Mouse (Mus musculus): ENCODE measurements around the gene Ednra. TPM values are rescaled to one million over a fixed set of nuclear protein-coding genes. Genes with fewer than 3 reads are reported as not detected.

Ednra gene
- polyA plus RNA-seq, 1 experiment, result 2.3 TPM

DNA sequence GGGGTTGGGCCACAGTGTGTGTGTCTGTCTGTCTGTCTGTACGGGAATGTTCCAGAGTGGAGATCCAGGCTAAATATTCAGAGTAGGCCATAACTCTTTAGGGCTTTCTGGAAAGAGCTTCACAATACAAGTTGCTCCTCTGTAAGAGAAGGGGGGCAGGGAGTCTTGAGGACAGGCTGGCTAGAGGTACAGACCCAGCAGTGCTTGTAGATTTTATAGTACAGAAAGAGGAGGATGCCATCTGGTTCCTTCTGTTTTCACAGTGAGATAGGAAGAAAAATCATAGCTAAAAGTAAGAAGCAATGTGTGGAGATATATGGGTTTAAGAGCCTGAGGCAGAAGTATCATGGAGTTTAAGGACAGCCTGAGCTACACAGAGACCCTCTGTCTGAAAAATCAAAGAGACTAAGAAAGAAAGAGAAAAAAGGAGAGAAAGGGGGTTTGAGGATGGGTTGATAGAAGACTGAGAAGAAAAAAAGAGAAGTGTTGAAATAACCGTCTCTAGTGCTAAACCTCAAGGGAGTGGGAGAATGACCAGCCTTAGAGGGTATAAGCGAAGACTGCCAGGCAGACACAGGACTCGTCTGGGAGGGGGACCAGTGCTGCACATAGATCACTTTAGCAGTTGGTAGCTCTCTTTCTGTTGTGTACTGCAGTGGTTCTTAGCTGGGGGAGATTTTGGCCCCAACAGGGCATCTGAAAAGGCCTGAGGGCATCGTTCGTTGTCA, 16.9 kb upstream of the Ednra start:
- Histone ChIP-seq H3K4me3 (ENCODE audit: control insufficient read depth, low read depth, low read length) (no peak overlapping the region), H3K4me1 (ENCODE audit: control insufficient read depth, insufficient read depth, low read length) (no peaks in the 10 kb centered on the region), H3K36me3 (ENCODE audit: control insufficient read depth, insufficient read depth, low read length) (no peaks in the 10 kb centered on the region), H3K27ac (ENCODE audit: control insufficient read depth, insufficient read depth, low read depth, low read length) (no peak overlapping the region), H3K27me3 (ENCODE audit: control insufficient read depth, insufficient read depth, low read length) (no peaks in the 10 kb centered on the region)
- no peak for TF ChIP-seq POLR2A (IDR thresholded peaks at IDR 0.05; ENCODE audit: control insufficient read depth, low read depth, low read length)
- TF ChIP-seq CTCF (IDR thresholded peaks at IDR 0.05; ENCODE audit: control insufficient read depth, insufficient read depth, insufficient replicate concordance, low read depth, low read length), result no peak

DNA sequence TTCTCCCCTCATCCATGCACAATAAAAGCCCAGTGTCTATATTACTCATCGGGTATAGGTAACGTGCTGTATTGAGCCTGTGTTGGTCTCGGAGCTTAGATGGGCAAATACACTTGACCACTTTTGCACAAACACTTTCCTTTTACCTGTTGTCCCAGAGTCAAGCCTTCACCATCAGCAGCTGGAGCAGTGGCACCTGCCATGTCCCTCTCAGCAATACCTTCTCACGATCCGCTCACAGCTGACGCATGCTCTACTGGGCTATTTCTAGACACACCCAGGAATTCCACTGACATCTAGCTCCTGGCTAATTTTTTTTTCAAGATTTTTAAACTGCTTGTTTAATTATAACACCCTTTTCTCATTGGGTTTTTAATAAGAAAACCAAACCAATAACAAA, 14.2 kb upstream of the Ednra start:
- Histone ChIP-seq H3K27me3 (ENCODE audit: control insufficient read depth, insufficient read depth, low read length) (no peaks in the 10 kb centered on the region), H3K36me3 (ENCODE audit: control insufficient read depth, insufficient read depth, low read length) (no peaks in the 10 kb centered on the region), H3K4me1 (ENCODE audit: control insufficient read depth, insufficient read depth, low read length) (no peaks in the 10 kb centered on the region), H3K4me3 (ENCODE audit: control insufficient read depth, low read depth, low read length) (no peak overlapping the region), H3K27ac (ENCODE audit: control insufficient read depth, insufficient read depth, low read depth, low read length) (no peak overlapping the region)
- TF ChIP-seq POLR2A (IDR thresholded peaks at IDR 0.05; ENCODE audit: control insufficient read depth, low read depth, low read length) (no peak), CTCF (IDR thresholded peaks at IDR 0.05; ENCODE audit: control insufficient read depth, insufficient read depth, insufficient replicate concordance, low read depth, low read length) (no peak)

DNA sequence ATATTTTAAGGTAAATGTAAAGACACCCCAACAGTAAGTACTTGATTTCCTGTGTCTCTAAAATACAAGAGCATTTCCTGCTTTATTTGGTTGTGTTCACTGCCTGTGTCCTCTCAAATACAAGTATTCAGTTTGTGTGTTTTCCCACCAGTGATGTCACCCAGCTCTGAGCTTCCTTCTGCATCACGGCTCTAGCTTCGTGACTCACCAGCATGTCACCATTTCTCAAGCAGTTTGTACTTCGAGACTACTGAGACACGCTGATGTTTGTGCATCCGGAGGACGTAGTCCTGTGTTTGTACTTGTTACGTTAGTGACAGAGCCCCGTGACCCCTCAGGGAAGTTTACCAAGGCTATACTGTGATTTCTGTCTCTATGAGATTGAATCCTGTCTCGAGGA, 13.1 kb upstream of the Ednra start:
- H3K27me3 ChIP-seq (ENCODE audit: control insufficient read depth, insufficient read depth, low read length), result no peaks in the 10 kb centered on the region
- no peak overlapping the region for H3K4me3 ChIP-seq (ENCODE audit: control insufficient read depth, low read depth, low read length)
- TF ChIP-seq CTCF (IDR thresholded peaks at IDR 0.05; ENCODE audit: control insufficient read depth, insufficient read depth, insufficient replicate concordance, low read depth, low read length), result no peak
- no peak for TF ChIP-seq POLR2A (IDR thresholded peaks at IDR 0.05; ENCODE audit: control insufficient read depth, low read depth, low read length)
- H3K36me3 ChIP-seq (ENCODE audit: control insufficient read depth, insufficient read depth, low read length), result no peaks in the 10 kb centered on the region
- H3K27ac ChIP-seq (ENCODE audit: control insufficient read depth, insufficient read depth, low read depth, low read length), result no peak overlapping the region
- no peaks in the 10 kb centered on the region for H3K4me1 ChIP-seq (ENCODE audit: control insufficient read depth, insufficient read depth, low read length)

DNA sequence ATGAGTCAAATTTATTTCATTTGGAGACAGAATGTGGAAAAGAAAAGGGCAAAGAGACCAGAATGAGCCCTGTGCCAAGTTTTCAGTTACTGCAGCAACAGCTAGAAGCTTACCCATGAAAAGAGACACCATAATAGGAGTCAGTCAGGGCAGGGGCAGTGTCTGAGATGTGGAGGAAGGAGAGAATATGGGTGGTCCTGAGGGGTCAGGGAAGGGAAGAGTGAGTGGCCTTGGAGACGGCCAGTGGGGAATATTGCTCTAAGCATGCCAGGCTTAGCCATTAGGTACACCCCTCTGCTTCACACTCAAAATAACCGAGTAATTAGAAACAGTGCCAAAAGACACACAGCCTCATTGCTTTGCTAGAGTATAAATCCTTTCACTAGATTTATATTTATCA, 9.5 kb upstream of the Ednra start:
- Histone ChIP-seq H3K27me3 (ENCODE audit: control insufficient read depth, insufficient read depth, low read length) (no peaks in the 10 kb centered on the region), H3K4me1 (ENCODE audit: control insufficient read depth, insufficient read depth, low read length) (no peaks in the 10 kb centered on the region), H3K27ac (ENCODE audit: control insufficient read depth, insufficient read depth, low read depth, low read length) (no peak overlapping the region), H3K36me3 (ENCODE audit: control insufficient read depth, insufficient read depth, low read length) (no peaks in the 10 kb centered on the region), H3K4me3 (ENCODE audit: control insufficient read depth, low read depth, low read length) (no peak overlapping the region)
- TF ChIP-seq CTCF (IDR thresholded peaks at IDR 0.05; ENCODE audit: control insufficient read depth, insufficient read depth, insufficient replicate concordance, low read depth, low read length) (no peak), POLR2A (IDR thresholded peaks at IDR 0.05; ENCODE audit: control insufficient read depth, low read depth, low read length) (no peak)

DNA sequence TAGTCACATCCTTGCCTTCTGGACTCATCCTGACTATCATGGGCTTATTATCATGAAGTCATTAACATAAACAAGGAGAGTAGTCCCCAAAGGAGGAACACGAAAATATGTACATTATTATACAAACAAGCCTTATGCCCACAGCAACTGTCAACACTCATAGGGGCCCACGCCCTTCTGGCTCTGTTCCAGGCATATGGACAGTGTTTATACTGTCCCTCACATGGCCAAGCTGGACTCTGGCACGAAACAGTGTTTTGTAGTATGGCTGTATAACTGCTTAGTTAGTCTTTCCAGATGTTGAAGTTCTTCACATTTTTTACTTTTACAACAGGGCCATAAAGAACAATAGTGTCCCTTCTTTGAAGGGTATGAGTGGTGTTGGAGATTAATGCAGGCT, 8.7 kb upstream of the Ednra start:
- no peak for TF ChIP-seq POLR2A (IDR thresholded peaks at IDR 0.05; ENCODE audit: control insufficient read depth, low read depth, low read length)
- TF ChIP-seq CTCF (IDR thresholded peaks at IDR 0.05; ENCODE audit: control insufficient read depth, insufficient read depth, insufficient replicate concordance, low read depth, low read length), result no peak
- Histone ChIP-seq H3K4me1 (ENCODE audit: control insufficient read depth, insufficient read depth, low read length) (no peaks in the 10 kb centered on the region), H3K36me3 (ENCODE audit: control insufficient read depth, insufficient read depth, low read length) (no peaks in the 10 kb centered on the region)

DNA sequence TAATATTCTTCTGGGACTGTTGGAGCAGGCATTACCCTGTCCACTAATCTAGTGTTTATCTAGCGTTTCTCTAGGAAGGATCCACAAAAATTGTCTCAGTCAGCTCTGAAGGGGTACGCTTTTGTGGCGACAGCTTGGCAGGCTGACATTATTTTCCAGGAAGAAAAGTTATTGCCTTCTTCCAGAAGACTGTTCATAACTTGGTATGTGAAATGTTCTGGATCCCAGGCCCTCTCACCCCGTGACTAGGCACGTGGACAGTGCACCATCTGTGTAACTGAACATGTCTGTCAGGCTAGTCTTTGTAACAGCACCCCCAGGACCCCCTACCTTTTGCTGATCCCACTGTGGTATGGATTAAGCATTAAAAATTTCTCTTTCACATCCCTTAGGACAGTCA, 1.1 kb upstream of the Ednra start:
- H3K4me3 ChIP-seq (ENCODE audit: control insufficient read depth, low read depth, low read length), result no peak overlapping the region
- no peaks in the 10 kb centered on the region for H3K27me3 ChIP-seq (ENCODE audit: control insufficient read depth, insufficient read depth, low read length)
- H3K4me1 ChIP-seq (ENCODE audit: control insufficient read depth, insufficient read depth, low read length), result no peaks in the 10 kb centered on the region; the same call in 1 of the 2 replicates

More for the DNA sequence above, 8.7 kb upstream of the Ednra start:
- Histone ChIP-seq H3K27me3 (ENCODE audit: control insufficient read depth, insufficient read depth, low read length) (no peaks in the 10 kb centered on the region), H3K4me3 (ENCODE audit: control insufficient read depth, low read depth, low read length) (no peak overlapping the region), H3K27ac (ENCODE audit: control insufficient read depth, insufficient read depth, low read depth, low read length) (no peak overlapping the region)

DNA sequence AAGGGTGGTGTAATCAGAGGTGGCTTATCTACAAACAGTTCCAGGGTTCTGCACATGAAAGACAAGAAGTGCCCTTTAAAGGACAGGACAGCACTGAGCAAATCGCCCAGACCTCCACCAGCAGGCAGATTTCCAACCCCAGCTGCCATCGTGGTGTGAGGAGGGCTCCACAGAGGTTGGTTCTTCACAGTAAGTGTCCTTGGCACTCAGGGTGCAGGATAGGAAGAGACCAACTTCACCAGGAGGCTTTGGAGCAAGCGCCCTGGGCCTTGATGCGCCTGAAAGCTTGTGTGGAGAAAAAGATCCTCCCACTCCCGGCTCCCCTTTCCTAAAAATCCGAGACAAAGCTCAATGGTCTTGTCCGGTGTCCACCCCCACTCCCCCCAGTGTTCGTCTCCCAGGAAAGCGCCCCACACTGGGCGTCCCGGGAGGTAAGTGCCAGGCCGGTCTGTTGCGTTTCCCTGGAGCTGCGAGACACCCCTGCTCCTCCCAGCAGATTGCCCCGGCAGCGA, 674 bp downstream of the Ednra start:
- Histone ChIP-seq H3K4me3 (ENCODE audit: control insufficient read depth, low read depth, low read length) (peak overlapping the region; percentile 59), H3K27ac (ENCODE audit: control insufficient read depth, insufficient read depth, low read depth, low read length) (peak overlapping the region; percentile 54), H3K4me1 (ENCODE audit: control insufficient read depth, insufficient read depth, low read length) (no peaks in the 10 kb centered on the region; the same call in 1 of the 2 replicates), H3K27me3 (ENCODE audit: control insufficient read depth, insufficient read depth, low read length) (no peaks in the 10 kb centered on the region), H3K36me3 (ENCODE audit: control insufficient read depth, insufficient read depth, low read length) (no peaks in the 10 kb centered on the region)
- no peak for TF ChIP-seq POLR2A (IDR thresholded peaks at IDR 0.05; ENCODE audit: control insufficient read depth, low read depth, low read length)
- no peak for TF ChIP-seq CTCF (IDR thresholded peaks at IDR 0.05; ENCODE audit: control insufficient read depth, insufficient read depth, insufficient replicate concordance, low read depth, low read length)

More for the DNA sequence above, 1.1 kb upstream of the Ednra start:
- H3K27ac ChIP-seq (ENCODE audit: control insufficient read depth, insufficient read depth, low read depth, low read length), result no peak overlapping the region
- H3K36me3 ChIP-seq (ENCODE audit: control insufficient read depth, insufficient read depth, low read length), result no peaks in the 10 kb centered on the region
- TF ChIP-seq CTCF (IDR thresholded peaks at IDR 0.05; ENCODE audit: control insufficient read depth, insufficient read depth, insufficient replicate concordance, low read depth, low read length), result no peak
- TF ChIP-seq POLR2A (IDR thresholded peaks at IDR 0.05; ENCODE audit: control insufficient read depth, low read depth, low read length), result no peak

All from testis, adult 2 months (tissue).